Mouse (Mus musculus): ENCODE measurements around the gene Npcd. TPM values are rescaled to one million over a fixed set of nuclear protein-coding genes. Genes with fewer than 3 reads are reported as not detected.

The Npcd gene
- total RNA-seq, 2 experiments from 2014 or later = 10.9 to 18.8 TPM

DNA sequence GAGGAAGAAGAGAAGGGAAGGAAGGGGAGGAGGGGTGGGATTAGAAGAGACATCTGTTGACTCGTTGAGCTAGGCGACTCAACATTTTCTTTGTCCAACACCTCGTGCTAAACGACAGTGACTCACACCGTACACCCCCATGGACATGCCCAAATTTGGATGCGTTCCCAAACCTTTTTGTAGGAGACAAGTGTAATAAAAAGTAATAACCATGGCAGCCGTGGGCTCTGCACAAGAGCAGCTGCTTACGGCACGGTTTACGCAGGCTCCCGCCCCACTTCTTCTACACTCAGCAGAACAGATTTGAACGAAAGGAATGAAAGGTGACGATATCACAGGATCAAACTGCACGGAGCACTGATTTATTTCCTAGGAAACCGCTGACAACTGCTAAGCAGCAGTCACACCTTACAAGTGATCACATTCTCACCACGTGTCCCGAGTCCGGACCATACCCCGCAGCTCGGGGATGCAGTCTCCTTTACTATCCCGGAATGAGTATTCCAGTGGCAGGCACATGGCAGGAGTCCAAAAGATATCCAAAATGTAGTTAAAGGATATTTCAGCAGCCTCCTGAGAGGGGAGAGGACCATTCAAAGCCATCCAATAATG, 63.3 kb downstream of the Npcd start:
- peak in 1 of 2 experiments; percentile 63 for DNase-seq (ENCODE audit: low spot score in 2 of 2)

- no peak for DNase-seq (ENCODE audit: low spot score in 2 of 2)
Observed at GRCm38 (mm10) chr15:79768302-79768701, 65.7 kb downstream of the Npcd start.

GRCm38 (mm10) chr15:79767327-79767961, 66.6 kb downstream of the Npcd start:
- DNase-seq (ENCODE audit: low spot score in 2 of 2) = no peak

GRCm38 (mm10) chr15:79766586-79767071, 67.4 kb downstream of the Npcd start:
- DNase-seq (ENCODE audit: low spot score in 2 of 2) = peak in 1 of 2 experiments; percentile 77

GRCm38 (mm10) chr15:79766168-79766567, 67.9 kb downstream of the Npcd start:
- DNase-seq (ENCODE audit: low spot score in 2 of 2) = no peak

GRCm38 (mm10) chr15:79765361-79765760, 68.7 kb downstream of the Npcd start:
- DNase-seq (ENCODE audit: low spot score in 2 of 2) = no peak

DNA sequence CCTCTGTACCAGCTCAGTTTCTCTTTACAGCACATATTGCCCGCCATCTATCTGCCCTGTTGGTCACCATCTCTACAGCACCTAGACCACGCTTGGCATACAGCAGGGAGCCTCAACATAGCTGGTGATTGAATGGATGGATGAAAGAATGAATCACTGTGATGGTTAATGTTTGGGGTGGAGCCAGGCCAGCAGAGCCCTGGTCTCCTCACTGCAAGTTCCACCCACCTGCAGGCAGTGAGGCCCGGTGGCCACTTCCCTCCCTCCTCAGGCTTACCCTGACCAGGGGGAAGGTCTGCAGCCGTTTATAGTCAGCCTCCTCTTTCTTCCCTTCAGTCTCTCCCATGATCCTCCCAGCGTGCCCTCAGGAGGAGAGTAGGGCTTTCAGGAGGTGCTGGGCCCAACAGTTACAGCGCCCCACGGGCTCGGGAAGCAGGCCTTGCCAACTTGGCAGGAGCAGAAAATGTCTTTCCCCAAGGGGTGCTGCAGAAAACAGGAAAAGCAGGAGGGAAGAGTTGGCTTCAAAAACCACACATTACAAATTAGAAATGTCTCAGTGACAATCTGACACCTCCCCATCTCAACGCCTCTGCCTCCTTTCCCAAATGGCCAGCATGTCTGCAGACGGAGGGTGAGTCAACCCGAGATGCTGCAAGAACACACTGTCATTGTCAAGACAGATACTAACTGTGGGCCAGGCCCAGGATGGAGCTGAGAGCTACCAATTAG, 69.3 kb downstream of the Npcd start:
- peak; percentile 75 to 79 for DNase-seq (ENCODE audit: low spot score in 2 of 2)

- no peak for DNase-seq (ENCODE audit: low spot score in 2 of 2)
Observed at GRCm38 (mm10) chr15:79763601-79764246, 70.3 kb downstream of the Npcd start.

GRCm38 (mm10) chr15:79763001-79763400, 71.0 kb downstream of the Npcd start:
- DNase-seq (ENCODE audit: low spot score in 2 of 2) = no peak

GRCm38 (mm10) chr15:79760956-79761355, 73.1 kb downstream of the Npcd start:
- DNase-seq (ENCODE audit: low spot score in 2 of 2) = peak in 1 of 2 experiments; percentile 59

DNA sequence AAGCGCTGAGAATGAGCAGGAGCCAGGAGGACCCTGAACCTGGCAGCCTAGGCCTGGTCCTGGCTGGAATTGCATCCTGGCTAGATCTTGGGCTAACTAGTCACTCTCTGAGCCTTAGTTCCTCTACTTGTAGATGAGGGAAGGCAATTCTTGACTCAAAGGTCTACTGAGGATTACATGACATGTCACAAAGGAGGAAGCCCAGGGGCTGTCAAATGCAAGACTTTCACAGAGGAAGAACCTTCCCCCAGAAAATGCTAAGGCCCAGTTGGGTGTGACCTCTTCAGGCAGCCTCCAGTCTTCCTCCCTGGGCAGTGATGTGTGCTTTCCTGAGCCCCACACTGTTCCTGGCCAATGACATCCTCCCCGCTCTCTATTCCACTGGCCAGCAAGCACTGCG, 76.9 kb downstream of the Npcd start:
- no peak for DNase-seq (ENCODE audit: low spot score in 2 of 2)

DNA sequence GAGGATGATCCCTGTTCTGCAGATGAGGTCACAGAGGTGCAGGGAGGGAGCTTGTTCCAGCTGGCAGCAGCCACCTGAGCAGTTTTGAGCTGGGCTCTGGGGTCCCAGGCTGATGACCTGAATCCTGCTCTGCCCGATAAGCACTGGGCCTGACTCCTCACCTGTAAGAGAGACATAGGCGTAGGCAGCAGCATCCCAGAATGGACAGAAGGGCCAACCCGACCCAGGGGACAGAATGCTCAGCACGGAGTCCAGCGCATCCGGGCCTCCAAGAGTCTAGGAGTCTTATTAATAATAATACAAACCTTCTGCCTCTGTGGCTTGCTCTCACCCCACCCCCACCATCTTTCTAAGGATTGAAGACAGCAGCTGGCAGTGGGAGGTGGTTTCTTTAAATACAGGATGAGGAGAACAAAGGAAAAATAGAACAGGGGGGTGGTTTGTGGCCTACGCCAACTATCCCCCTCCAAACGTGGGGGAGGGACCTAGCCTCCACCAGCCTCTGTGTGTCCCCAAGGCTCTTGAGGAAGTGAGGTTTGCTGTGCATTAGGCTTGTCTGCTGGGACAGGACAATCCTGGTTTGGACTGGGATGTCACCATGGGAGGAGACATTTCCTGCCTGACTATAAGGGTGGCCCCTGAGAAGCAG, 77.9 kb downstream of the Npcd start:
- peak in 1 of 2 experiments; percentile 60 for DNase-seq (ENCODE audit: low spot score in 2 of 2)

GRCm38 (mm10) chr15:79755176-79755575, 78.9 kb downstream of the Npcd start:
- DNase-seq (ENCODE audit: low spot score in 2 of 2) = no peak

- DNase-seq (ENCODE audit: low spot score in 2 of 2) = no peak
Observed at GRCm38 (mm10) chr15:79753873-79754272, 80.2 kb downstream of the Npcd start.

DNA sequence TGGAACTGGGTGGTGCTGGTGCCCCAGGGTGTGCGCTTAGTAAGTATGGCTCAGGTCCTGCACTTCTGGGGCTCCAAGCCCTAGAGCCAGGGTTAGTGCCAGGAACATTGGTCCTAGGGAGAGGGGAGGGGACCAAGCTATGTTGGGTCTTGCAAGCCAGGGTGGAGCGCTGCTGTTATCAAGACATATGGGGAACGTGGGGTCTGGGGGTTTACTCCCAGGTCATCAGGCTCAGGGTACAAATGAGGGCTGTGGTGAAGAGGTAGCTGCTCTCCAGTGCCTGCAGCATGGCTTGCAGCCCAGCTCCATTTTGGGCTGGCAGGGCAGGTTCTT, 80.7 kb downstream of the Npcd start:
- DNase-seq (ENCODE audit: low spot score in 2 of 2) = no peak

DNA sequence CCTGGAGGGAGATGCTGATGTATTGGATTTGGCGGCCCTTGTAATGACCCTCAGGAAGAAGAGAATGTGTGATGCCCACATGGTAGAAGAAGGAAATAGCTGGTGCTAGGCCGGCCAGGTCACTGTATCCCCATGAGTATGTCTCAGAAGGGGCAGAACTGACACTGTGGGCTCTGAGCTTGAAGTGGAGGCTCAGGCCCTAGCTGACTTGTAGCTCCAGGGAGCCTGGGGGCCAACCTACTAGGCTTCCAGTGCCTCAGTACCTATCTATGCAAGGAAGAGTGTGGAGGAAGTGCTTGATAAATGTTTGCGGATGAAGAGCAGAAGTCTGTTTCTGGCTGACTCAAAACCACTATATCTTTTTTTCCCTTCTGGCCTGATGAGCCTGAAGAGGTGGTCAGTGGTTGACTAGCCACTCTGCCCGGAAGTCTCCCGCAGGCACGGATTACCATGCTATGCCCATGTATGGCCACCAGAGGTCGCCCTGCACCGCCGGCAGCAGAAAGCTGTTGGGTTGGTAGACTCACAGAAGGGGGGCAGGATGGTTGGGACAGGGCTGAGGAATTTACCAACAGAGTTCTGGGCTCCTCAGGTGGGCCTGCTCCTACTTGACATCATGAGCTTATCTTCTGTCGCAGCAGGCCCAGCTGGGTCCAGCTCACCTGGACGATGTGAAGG, 81.2 kb downstream of the Npcd start:
- DNase-seq (ENCODE audit: low spot score in 2 of 2) = peak; percentile 73 to 82

DNA sequence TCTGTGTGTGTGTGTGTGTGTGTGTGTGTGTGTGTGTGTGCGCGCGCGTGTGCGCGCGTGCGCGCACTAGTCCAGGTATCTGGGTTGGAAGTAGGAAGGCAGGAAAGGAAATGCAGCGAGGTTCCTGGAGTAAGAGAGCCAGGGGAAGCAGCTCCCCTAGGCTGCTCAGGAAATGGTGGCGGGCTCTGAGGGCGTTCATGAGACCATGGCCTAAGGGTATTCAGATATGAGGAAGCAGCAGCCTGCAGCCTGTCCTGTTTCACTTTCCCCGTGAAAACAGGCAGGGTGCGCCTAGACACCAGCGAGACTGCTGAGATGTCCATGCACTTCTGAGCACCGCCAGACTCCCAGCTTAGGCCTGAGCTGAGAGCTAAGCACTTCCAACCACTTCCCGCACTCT, 82.3 kb downstream of the Npcd start:
- no peak for DNase-seq (ENCODE audit: low spot score in 2 of 2)

DNA sequence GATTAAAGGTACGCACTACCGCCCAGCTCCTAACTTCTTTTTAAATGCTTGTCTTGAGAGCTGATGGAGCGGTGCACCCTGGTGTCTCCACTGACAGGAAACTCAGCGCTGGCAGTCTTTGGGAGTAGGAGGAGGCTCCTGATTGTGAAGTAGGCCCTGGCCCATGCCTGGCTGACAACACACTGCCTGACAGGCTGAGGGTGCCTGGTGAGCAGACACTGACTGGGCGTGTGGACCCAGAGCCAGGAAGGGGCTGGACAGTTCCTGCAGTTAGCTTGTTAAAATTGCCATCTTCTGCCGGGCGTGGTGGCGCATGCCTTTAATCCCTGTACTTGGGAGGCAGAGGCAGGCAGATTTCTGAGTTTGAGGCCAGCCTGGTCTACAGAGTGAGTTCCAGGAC, 83.8 kb downstream of the Npcd start:
- DNase-seq (ENCODE audit: low spot score in 2 of 2) = no peak

DNA sequence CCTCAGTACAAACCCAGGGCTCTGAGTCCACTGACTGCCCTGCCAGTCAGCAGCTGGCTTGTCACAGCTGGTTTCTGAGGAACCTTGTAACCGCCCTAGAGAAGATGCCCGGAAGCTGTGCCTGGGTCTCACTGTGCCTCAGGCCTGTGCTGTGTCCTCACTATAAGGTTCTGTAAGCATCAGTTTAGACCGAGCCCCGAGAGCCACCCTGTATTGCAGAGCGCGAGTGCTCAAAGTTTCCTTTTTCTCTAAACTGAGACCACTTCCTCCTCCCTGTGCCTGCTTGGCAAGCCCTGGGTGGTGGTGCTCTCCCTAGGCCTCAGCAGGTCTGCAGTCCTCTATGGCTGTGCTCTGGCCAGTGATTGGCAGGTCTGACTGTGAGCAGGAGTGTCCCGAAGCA, 84.9 kb downstream of the Npcd start:
- DNase-seq (ENCODE audit: low spot score in 2 of 2) = no peak

- DNase-seq (ENCODE audit: low spot score in 2 of 2) = no peak
Observed at GRCm38 (mm10) chr15:79747998-79748397, 86.0 kb downstream of the Npcd start.

- no peak for DNase-seq (ENCODE audit: low spot score in 2 of 2)
Observed at GRCm38 (mm10) chr15:79745883-79746282, 88.2 kb downstream of the Npcd start.

Data from layer of hippocampus, adult 18-20 months (tissue).